Mouse (Mus musculus): ENCODE results near the gene Aif1.

- TF ChIP-seq CTCF (IDR thresholded peaks at IDR 0.05; ENCODE audit: low read depth, low read length) (no peak), POLR2A (IDR thresholded peaks at IDR 0.05; ENCODE audit: borderline replicate concordance, low read depth, low read length) (no peak)
Measured at GRCm38 (mm10) chr17:35146139-35146538, 29.7 kb downstream of the Aif1 start.
